Mouse (Mus musculus) MEL (cell line): ENCODE data around the gene Ntn1. TPM values are rescaled to one million over a fixed set of nuclear protein-coding genes. Genes with fewer than 3 reads are reported as not detected.

Experiments used
- DNase-seq: peaks from one replicate; pipeline ENCODE4 v3.0.0; 2011; ENCODE audit warnings: low read depth, low spot score
- H3K27ac ChIP-seq: 2 replicates; pipeline ENCODE4 v1.5.1; 2012; ENCODE audit warnings: low read depth, mild to moderate bottlenecking, control low read depth, low read length, moderate library complexity; ENCODE audit not compliant: control insufficient read depth
- H3K27me3 ChIP-seq, 2 experiments: fragments of 150-350 bp in 1 of 2; sonication (generic) in 1 of 2; 2 replicates each; pipeline ENCODE4 v1.6.1; 2012; ENCODE audit warnings: low read length in 2 of 2, mild to moderate bottlenecking in 2 of 2, improper control_type of control experiment in 1 of 2, moderate library complexity in 1 of 2; ENCODE audit not compliant: insufficient read depth in 2 of 2, control insufficient read depth in 1 of 2
- H3K36me3 ChIP-seq, 2 experiments: 2 replicates each; pipeline ENCODE4 v1.6.1; 2012 to 2014; ENCODE audit warnings: low read length in 2 of 2, improper control_type of control experiment in 1 of 2, inconsistent platforms in 1 of 2, mild to moderate bottlenecking in 1 of 2; ENCODE audit not compliant: insufficient read depth in 2 of 2, control insufficient read depth in 1 of 2
- H3K4me1 ChIP-seq, 2 experiments: fragments of 150-350 bp in 1 of 2; sonication (generic) in 1 of 2; 2 replicates each; pipeline ENCODE4 v1.6.1; 2012; ENCODE audit warnings: low read length in 2 of 2, improper control_type of control experiment in 1 of 2, mild to moderate bottlenecking in 1 of 2; ENCODE audit not compliant: insufficient read depth in 2 of 2, control insufficient read depth in 1 of 2
- H3K4me3 ChIP-seq, 2 experiments: fragments of 150-350 bp in 1 of 2; sonication (generic) in 1 of 2; 2 replicates each; pipeline ENCODE4 v1.5.1; 2012; ENCODE audit warnings: low read depth in 2 of 2, low read length in 2 of 2, mild to moderate bottlenecking in 2 of 2, moderate library complexity in 2 of 2, control low read depth in 1 of 2, improper control_type of control experiment in 1 of 2; ENCODE audit not compliant: control insufficient read depth in 1 of 2, insufficient read depth in 1 of 2
- H3K79me2 ChIP-seq: 2 replicates; pipeline ENCODE4 v1.6.1; 2012; ENCODE audit warnings: mild to moderate bottlenecking, low read length, moderate library complexity; ENCODE audit not compliant: control insufficient read depth, poor library complexity, insufficient read depth
- H3K9ac ChIP-seq: 2 replicates; pipeline ENCODE4 v1.6.1; 2012; ENCODE audit warnings: low read depth, mild to moderate bottlenecking, control low read depth, low read length, moderate library complexity; ENCODE audit not compliant: control insufficient read depth, poor library complexity, severe bottlenecking
- H3K9me3 ChIP-seq: fragments of 150-350 bp; sonication (generic); replicated peaks from 2 replicates; pipeline ENCODE4 v1.6.1; 2012; ENCODE audit warnings: mild to moderate bottlenecking, low read length, improper control_type of control experiment, moderate library complexity; ENCODE audit not compliant: insufficient read depth
- BHLHE40 ChIP-seq: IDR thresholded peaks from 2 replicates; pipeline ENCODE4 v1.6.1; 2012; ENCODE audit warnings: low read depth, mild to moderate bottlenecking, inconsistent platforms, low read length, improper control_type of control experiment, borderline replicate concordance
- CHD2 ChIP-seq: IDR thresholded peaks from 2 replicates; pipeline ENCODE4 v1.6.1; 2011; ENCODE audit warnings: low read length, improper control_type of control experiment
- E2F4 ChIP-seq: IDR thresholded peaks from 2 replicates; pipeline ENCODE4 v1.6.1; 2011; ENCODE audit warnings: low read depth, low read length, improper control_type of control experiment, borderline replicate concordance
- ETS1 ChIP-seq: IDR thresholded peaks from 2 replicates; pipeline ENCODE4 v1.6.1; 2012; ENCODE audit warnings: low read depth, mild to moderate bottlenecking, inconsistent platforms, low read length, improper control_type of control experiment, moderate library complexity
- KAT2A ChIP-seq: conservative IDR thresholded peaks from 2 replicates; pipeline ENCODE4 v1.6.1; 2012; ENCODE audit warnings: low read depth, low read length, improper control_type of control experiment, inconsistent platforms
- MAX ChIP-seq: IDR thresholded peaks from 2 replicates; pipeline ENCODE4 v1.6.1; 2011; ENCODE audit warnings: low read length, improper control_type of control experiment
- MAZ ChIP-seq: IDR thresholded peaks from 2 replicates; pipeline ENCODE4 v1.6.1; 2012; ENCODE audit warnings: low read depth, mild to moderate bottlenecking, inconsistent platforms, low read length, improper control_type of control experiment
- MYB ChIP-seq: IDR thresholded peaks from 2 replicates; pipeline ENCODE4 v1.6.1; 2011; ENCODE audit warnings: mild to moderate bottlenecking, low read depth, low read length, improper control_type of control experiment
- NELFE ChIP-seq: IDR thresholded peaks from 2 replicates; pipeline ENCODE4 v1.6.1; 2011; ENCODE audit warnings: low read depth, low read length, improper control_type of control experiment
- NRF1 ChIP-seq: IDR thresholded peaks from 2 replicates; pipeline ENCODE4 v1.6.1; 2014; ENCODE audit warnings: low read depth, mild to moderate bottlenecking, inconsistent platforms, low read length, improper control_type of control experiment, moderate library complexity; ENCODE audit not compliant: poor library complexity, insufficient read depth, severe bottlenecking
- RAD21 ChIP-seq: IDR thresholded peaks from 2 replicates; pipeline ENCODE4 v1.6.1; 2011; ENCODE audit warnings: mild to moderate bottlenecking, low read depth, low read length, improper control_type of control experiment
- SMC3 ChIP-seq: IDR thresholded peaks from 2 replicates; pipeline ENCODE4 v1.6.1; 2011; ENCODE audit warnings: low read depth, low read length, improper control_type of control experiment
- TCF12 ChIP-seq: IDR thresholded peaks from 2 replicates; pipeline ENCODE4 v1.6.1; 2014; ENCODE audit warnings: low read depth, mild to moderate bottlenecking, inconsistent platforms, low read length, improper control_type of control experiment, moderate library complexity
- USF2 ChIP-seq, 2 experiments: IDR thresholded peaks; 2 replicates each; pipeline ENCODE4 v1.6.1; 2011 to 2012; ENCODE audit warnings: improper control_type of control experiment in 2 of 2, low read length in 2 of 2, borderline replicate concordance in 1 of 2, inconsistent platforms in 1 of 2, low read depth in 1 of 2, mild to moderate bottlenecking in 1 of 2; ENCODE audit not compliant: insufficient read depth in 1 of 2
- ZC3H11A ChIP-seq: IDR thresholded peaks from 2 replicates; pipeline ENCODE4 v1.6.1; 2012; ENCODE audit warnings: low read depth, mild to moderate bottlenecking, inconsistent platforms, low read length, improper control_type of control experiment
- ZKSCAN1 ChIP-seq: IDR thresholded peaks from 2 replicates; pipeline ENCODE4 v1.6.1; 2012; ENCODE audit warnings: low read depth, mild to moderate bottlenecking, inconsistent platforms, low read length, improper control_type of control experiment, moderate library complexity
- ZNF384 ChIP-seq: IDR thresholded peaks from 2 replicates; pipeline ENCODE4 v1.6.1; 2012; ENCODE audit warnings: low read depth, mild to moderate bottlenecking, inconsistent platforms, low read length, improper control_type of control experiment
- polyA plus RNA-seq, 2 experiments: library from polyadenylated mRNA; stranded (reverse) in 1 of 2; unstranded in 1 of 2; fragments of >175 nt in 1 of 2; fragments of >200 nt in 1 of 2; gene quantifications; 2 replicates each; pipeline versions ENCODE4 v1.2.1 to v1.2.4; 2012; ENCODE audit warnings: low replicate concordance in 2 of 2, low read depth in 1 of 2; ENCODE audit not compliant: insufficient read length in 2 of 2, insufficient read depth in 1 of 2, missing spikeins in 1 of 2
- total RNA-seq: library from RNA; depleted of rRNA; stranded (reverse); fragments of 300-350 nt; gene quantifications from 2 replicates; pipeline ENCODE4 v1.2.3, GENCODE M21; 2012

Ntn1 gene
- total and polyA plus RNA-seq, 3 experiments, result not detected

GRCm38 (mm10) chr11:68348851-68349250 lies 51.8 kb downstream of the Ntn1 start:
- Histone ChIP-seq H3K27ac (no peak overlapping the region), H3K9ac (no peak overlapping the region), H3K27me3 (no peaks in the 10 kb centered on the region), H3K4me3 (no peak overlapping the region), H3K36me3 (no peaks in the 10 kb centered on the region), H3K9me3 (no peaks in the 10 kb centered on the region), H3K79me2 (no peaks in the 10 kb centered on the region), H3K4me1 (no peaks in the 10 kb centered on the region)
- no peak for TF ChIP-seq CHD2
- TF ChIP-seq MAX, result no peak
- no peak for TF ChIP-seq SMC3
- no peak for TF ChIP-seq NRF1
- TF ChIP-seq RAD21, result no peak
- TF ChIP-seq MYB, result no peak
- no peak for TF ChIP-seq ZNF384
- TF ChIP-seq NELFE, result no peak
- TF ChIP-seq USF2 (IDR thresholded peaks at IDR 0.05; ENCODE audit: borderline replicate concordance in 1 of 2, insufficient read depth in 1 of 2, low read depth in 1 of 2, low read length in 2 of 2), result no peak
- no peak for TF ChIP-seq ZKSCAN1
- no peak for TF ChIP-seq ETS1
- no peak for TF ChIP-seq E2F4
- no peak for TF ChIP-seq BHLHE40
- TF ChIP-seq TCF12, result no peak
- no peak for TF ChIP-seq KAT2A
- no peak for TF ChIP-seq ZC3H11A
- DNase-seq, result no peak

GRCm38 (mm10) chr11:68348083-68348482 lies 52.5 kb downstream of the Ntn1 start:
- no peaks in the 10 kb centered on the region for H3K4me1 ChIP-seq
- no peak for DNase-seq
- H3K79me2 ChIP-seq, result no peaks in the 10 kb centered on the region
- TF ChIP-seq RAD21 (no peak), BHLHE40 (no peak), MAZ (no peak)
- H3K36me3 ChIP-seq, result no peaks in the 10 kb centered on the region
- H3K9me3 ChIP-seq, result no peaks in the 10 kb centered on the region
- no peak overlapping the region for H3K9ac ChIP-seq
- H3K4me3 ChIP-seq, result no peak overlapping the region
- no peak overlapping the region for H3K27ac ChIP-seq
- H3K27me3 ChIP-seq, result no peaks in the 10 kb centered on the region
